Mouse (Mus musculus) embryonic facial prominence, embryonic 12.5 days (tissue): Measurements from ENCODE around the gene Tsfm. TPM values are rescaled to one million over a fixed set of nuclear protein-coding genes. Genes with fewer than 3 reads are reported as not detected.

Experiments
- ATAC-seq: fragments of 200-750 bp; cut with Nextera tagmentation; 2 replicates; pipeline ENCODE4 v1.8.0; 2017; ENCODE audit not compliant: insufficient number of reproducible peaks, insufficient read depth, low FRiP score, low TSS enrichment
- H3K27ac ChIP-seq: fragments of 300-500 bp; sonication (generic); 2 replicates; pipeline ENCODE4 v1.5.1; 2016; ENCODE audit warnings: mild to moderate bottlenecking
- H3K27me3 ChIP-seq: fragments of 300-500 bp; sonication (generic); 2 replicates; pipeline ENCODE4 v1.6.1; 2016; ENCODE audit warnings: mild to moderate bottlenecking, moderate library complexity
- H3K36me3 ChIP-seq: fragments of 300-500 bp; sonication (generic); 2 replicates; pipeline ENCODE4 v1.6.1; 2016; ENCODE audit warnings: mild to moderate bottlenecking
- H3K4me1 ChIP-seq: fragments of 300-500 bp; sonication (generic); 2 replicates; pipeline ENCODE4 v1.6.1; 2016
- H3K4me2 ChIP-seq: fragments of 300-500 bp; sonication (generic); replicated peaks from 2 replicates; pipeline ENCODE4 v1.6.1; 2016; ENCODE audit warnings: mild to moderate bottlenecking, moderate library complexity
- H3K4me3 ChIP-seq: fragments of 300-500 bp; sonication (generic); 2 replicates; pipeline ENCODE4 v1.5.1; 2016; ENCODE audit warnings: mild to moderate bottlenecking
- H3K9ac ChIP-seq: fragments of 300-500 bp; sonication (generic); 2 replicates; pipeline ENCODE4 v1.6.1; 2016; ENCODE audit warnings: mild to moderate bottlenecking, moderate library complexity
- H3K9me3 ChIP-seq: fragments of 300-500 bp; sonication (generic); 2 replicates; pipeline ENCODE4 v1.6.1; 2016; ENCODE audit warnings: mild to moderate bottlenecking, moderate library complexity
- WGBS: fragments of 180-500 bp; shearing (Covaris S2); methylation state at CpG from one replicate; pipeline ENCODE4 v1.1.7; 2016; 5-methylcytosine and 5-hydroxymethylcytosine counted together
- microRNA counts: library from miRNA; unstranded; fragments of <30 nt; microRNA quantifications from one replicate; lab custom pipeline; 2017
- microRNA-seq: library from miRNA; unstranded; fragments of <30 nt; microRNA quantifications from one replicate; pipeline ENCODE4, GENCODE M21; 2017
- polyA plus RNA-seq: library from polyadenylated mRNA; unstranded; fragments of >200 nt; fragmentation: Nextera tagmentation; extraction: Ambion mirVana; gene quantifications from 2 replicates; pipeline ENCODE4 v1.2.1, GENCODE M21; 2016

The Tsfm gene
- polyA plus RNA-seq, 1 experiment from 2014 or later = 84.1 TPM

DNA sequence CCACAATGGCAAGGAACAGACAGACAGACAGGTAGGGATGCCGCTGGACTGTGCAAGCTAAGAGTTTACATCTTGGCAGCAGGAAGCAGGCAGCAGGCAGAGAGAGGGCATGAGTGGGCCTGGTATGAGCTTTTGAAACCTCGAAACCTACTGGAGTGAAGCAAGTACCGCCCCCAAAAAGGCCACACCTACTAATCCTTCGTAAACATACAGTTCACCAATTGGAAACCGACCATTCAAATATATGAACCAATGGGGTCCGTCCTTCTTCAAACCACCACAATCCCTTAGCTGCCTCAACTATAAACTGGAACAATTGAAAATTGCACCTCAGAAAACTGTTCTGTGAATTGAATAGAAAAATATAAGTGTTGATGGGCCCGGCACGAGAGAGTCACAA lies 66.8 kb downstream of the Tsfm start:
- Histone ChIP-seq H3K36me3 (no peaks in the 10 kb centered on the region), H3K9ac (no peak overlapping the region), H3K27me3 (no peaks in the 10 kb centered on the region), H3K27ac (no peak overlapping the region), H3K4me3 (no peak overlapping the region), H3K4me1 (peaks cover 20% of the 10 kb centered on the region), H3K9me3 (no peaks in the 10 kb centered on the region), H3K4me2 (no peak overlapping the region)
- WGBS = 87% methylated on average over 8 of the region's 8 CpGs
- ATAC-seq = no peak

DNA sequence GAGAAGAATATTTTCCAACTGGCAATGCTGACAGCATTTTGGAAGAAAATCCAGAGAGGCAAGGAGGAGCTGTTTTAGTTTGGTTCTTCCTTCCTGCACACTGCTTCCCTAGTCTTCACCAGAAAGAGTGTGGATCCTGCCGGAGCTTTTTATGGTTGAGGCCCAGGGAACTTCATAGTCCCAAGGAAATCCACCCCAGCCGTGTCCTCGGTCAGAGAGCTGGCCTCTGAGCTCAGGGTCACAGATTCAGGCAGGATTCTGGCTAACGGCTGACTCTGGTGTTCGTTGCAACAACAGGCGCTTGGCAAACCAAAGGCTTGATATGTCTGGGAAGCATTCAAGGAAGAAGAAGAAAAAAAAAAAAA lies 67.7 kb downstream of the Tsfm start:
- Histone ChIP-seq H3K4me1 (peaks cover 20% of the 10 kb centered on the region), H3K27me3 (no peaks in the 10 kb centered on the region), H3K9ac (no peak overlapping the region), H3K36me3 (no peaks in the 10 kb centered on the region), H3K4me2 (no peak overlapping the region), H3K27ac (peak overlapping the region; percentile 83), H3K4me3 (no peak overlapping the region), H3K9me3 (no peaks in the 10 kb centered on the region)
- no peak for ATAC-seq
- 33% methylated on average over 6 of the region's 6 CpGs for WGBS

DNA sequence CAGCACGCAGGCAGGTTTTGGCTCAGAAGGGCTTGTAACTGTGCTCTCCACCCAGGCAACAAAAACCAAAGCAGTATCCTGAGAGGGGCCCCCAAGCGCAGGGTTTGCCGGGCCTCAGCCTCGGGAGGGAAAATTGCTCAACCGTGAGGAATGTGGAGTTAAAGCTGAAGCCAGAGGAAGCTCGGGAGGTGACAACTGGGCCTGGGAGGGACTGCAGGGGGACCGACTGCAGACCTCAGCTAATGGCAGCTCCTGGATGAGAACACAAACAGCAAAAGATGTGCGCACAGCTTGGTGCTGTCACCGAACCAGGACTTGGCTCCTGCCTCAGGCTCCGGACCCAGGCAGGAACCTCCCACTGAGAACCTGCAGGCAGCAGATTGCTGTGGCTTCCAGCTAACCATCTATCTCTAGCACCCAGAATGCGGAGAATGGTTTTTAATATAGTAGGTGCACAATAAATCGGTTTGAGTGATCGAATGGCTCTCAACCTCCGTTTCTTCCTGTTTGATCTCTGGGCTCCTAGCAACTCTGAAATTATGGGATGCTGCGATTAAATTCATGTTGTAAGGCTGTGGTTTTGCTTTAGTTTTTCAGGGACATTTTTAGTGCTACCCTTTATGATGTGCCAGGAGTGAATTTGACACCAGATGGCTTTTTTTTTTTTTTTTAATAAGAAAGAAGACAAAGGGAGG lies 68.2 kb downstream of the Tsfm start:
- no peaks in the 10 kb centered on the region for H3K27me3 ChIP-seq
- H3K9ac ChIP-seq = no peak overlapping the region

DNA sequence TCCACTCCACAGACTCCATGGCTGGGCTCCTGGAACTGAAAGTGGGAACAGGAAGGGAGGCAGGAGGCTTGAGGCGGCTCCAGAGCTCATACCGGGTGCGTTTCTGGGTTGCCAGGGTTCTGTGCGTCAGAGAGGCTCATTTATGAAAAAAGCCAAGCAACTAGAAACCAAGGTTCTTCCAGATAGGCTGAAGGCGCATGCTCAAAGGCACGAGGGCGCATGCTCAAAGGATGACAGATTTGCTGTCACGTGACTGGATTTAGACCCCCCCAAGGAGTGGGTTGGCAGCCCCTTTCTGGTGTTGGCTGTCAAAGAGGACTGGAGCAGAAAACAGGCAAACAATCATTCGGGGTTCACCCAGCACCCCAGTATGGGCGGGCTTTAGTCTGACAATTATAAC lies 68.9 kb downstream of the Tsfm start:
- H3K4me3 ChIP-seq = no peak overlapping the region
- no peak for ATAC-seq
- no peaks in the 10 kb centered on the region for H3K9me3 ChIP-seq
- H3K36me3 ChIP-seq = no peaks in the 10 kb centered on the region
- 67% methylated on average over 10 of the region's 10 CpGs for WGBS
- H3K27me3 ChIP-seq = no peaks in the 10 kb centered on the region
- peaks cover 32% of the 10 kb centered on the region for H3K4me1 ChIP-seq
- peak overlapping the region; percentile 83 for H3K27ac ChIP-seq
- H3K4me2 ChIP-seq = peak overlapping the region; percentile 11; the same call in 1 of the 2 replicates
- H3K9ac ChIP-seq = no peak overlapping the region

More for the DNA sequence above, 68.2 kb downstream of the Tsfm start:
- no peak overlapping the region for H3K4me3 ChIP-seq
- WGBS = 28% methylated on average over 15 of the region's 15 CpGs
- no peak for ATAC-seq
- no peaks in the 10 kb centered on the region for H3K9me3 ChIP-seq
- peak overlapping the region; percentile 11; the same call in 1 of the 2 replicates for H3K4me2 ChIP-seq
- H3K4me1 ChIP-seq = peaks cover 26% of the 10 kb centered on the region
- peak overlapping the region; percentile 83 for H3K27ac ChIP-seq
- no peaks in the 10 kb centered on the region for H3K36me3 ChIP-seq

MicroRNAs within 50 kb of the gene (microRNA counts, 519-probe panel; counts per million panel counts)
- microRNA mmu-miR-26a (lab: Ali Mortazavi, UCI) (460 counts per million, percentile 65 among the panel's probes with 10 or more counts), microRNA mmu-miR-546 (lab: Ali Mortazavi, UCI) (460 counts per million, percentile 65 among the panel's probes with 10 or more counts)

Small RNA genes within 50 kb of the gene (microRNA-seq; reads per million reads assigned to microRNA genes)
- gene Mir26a-2 (48.6 reads per million, percentile 44 among the genes with 10 or more reads in this experiment), gene Mir546 (not detected)

Other genes with a start within 250 kb of the Tsfm start
- 21.8 and 23.9 TPM in 2 replicates for gene Atp23, start 129.5 kb downstream of the Tsfm start, polyA plus RNA-seq
- 85.1 and 91.0 TPM in 2 replicates for gene Ctdsp2, start 52.1 kb downstream of the Tsfm start, polyA plus RNA-seq
- gene Avil, start 30.1 kb downstream of the Tsfm start, polyA plus RNA-seq = 3.3 and 3.9 TPM in 2 replicates
- gene Mettl1, start 10.6 kb upstream of the Tsfm start, polyA plus RNA-seq = 51.6 and 53.1 TPM in 2 replicates
- gene Eef1akmt3, start 10.7 kb upstream of the Tsfm start, polyA plus RNA-seq = 0.45 and 0.61 TPM in 2 replicates
- gene Cyp27b1, start 17.4 kb upstream of the Tsfm start, polyA plus RNA-seq = 0.09 and 0.10 TPM in 2 replicates
- gene March9, start 29.3 kb upstream of the Tsfm start, polyA plus RNA-seq = 2.2 and 2.4 TPM in 2 replicates
- 2,215 and 2,234 TPM in 2 replicates for gene Cdk4, start 32.7 kb upstream of the Tsfm start, polyA plus RNA-seq
- 167 and 170 TPM in 2 replicates for gene Tspan31, start 39.4 kb upstream of the Tsfm start, polyA plus RNA-seq
- 0.32 and 0.82 TPM in 2 replicates for gene Agap2, start 44.4 kb upstream of the Tsfm start, polyA plus RNA-seq
- gene Os9, start 90.3 kb upstream of the Tsfm start, polyA plus RNA-seq = 72.9 and 75.7 TPM in 2 replicates
- 4.6 and 6.2 TPM in 2 replicates for gene B4galnt1, start 134.4 kb upstream of the Tsfm start, polyA plus RNA-seq
- 1.9 and 3.0 TPM in 2 replicates for gene Slc26a10, start 149.8 kb upstream of the Tsfm start, polyA plus RNA-seq
- 85.0 and 96.5 TPM in 2 replicates for gene Arhgef25, start 159.2 kb upstream of the Tsfm start, polyA plus RNA-seq
- gene Dtx3, start 164.9 kb upstream of the Tsfm start, polyA plus RNA-seq = 172 and 173 TPM in 2 replicates
- 29.0 and 30.5 TPM in 2 replicates for gene Pip4k2c, start 180.7 kb upstream of the Tsfm start, polyA plus RNA-seq
- gene Kif5a, start 232.5 kb upstream of the Tsfm start, polyA plus RNA-seq = 13.5 and 16.8 TPM in 2 replicates
- 199 and 213 TPM in 2 replicates for gene Dctn2, start 235.5 kb upstream of the Tsfm start, polyA plus RNA-seq